Mouse (Mus musculus) layer of hippocampus, adult 9-11 months (tissue): ENCODE results near the gene Nxnl2.
"Not testable (repeated sequence)": the region's sequence is repeated elsewhere in the genome, so short reads cannot be mapped to it uniquely, and the experiment has no call there.

Experiments
- DNase-seq: peaks from one replicate; pipeline ENCODE4 v3.0.0; 2022

The Nxnl2 gene

GRCm38 (mm10) chr13:51182236-51182635, 11.4 kb downstream of the Nxnl2 start:
- no peak for DNase-seq

- DNase-seq: no peak
Observed at GRCm38 (mm10) chr13:51184896-51185295, 14.1 kb downstream of the Nxnl2 start.

DNA sequence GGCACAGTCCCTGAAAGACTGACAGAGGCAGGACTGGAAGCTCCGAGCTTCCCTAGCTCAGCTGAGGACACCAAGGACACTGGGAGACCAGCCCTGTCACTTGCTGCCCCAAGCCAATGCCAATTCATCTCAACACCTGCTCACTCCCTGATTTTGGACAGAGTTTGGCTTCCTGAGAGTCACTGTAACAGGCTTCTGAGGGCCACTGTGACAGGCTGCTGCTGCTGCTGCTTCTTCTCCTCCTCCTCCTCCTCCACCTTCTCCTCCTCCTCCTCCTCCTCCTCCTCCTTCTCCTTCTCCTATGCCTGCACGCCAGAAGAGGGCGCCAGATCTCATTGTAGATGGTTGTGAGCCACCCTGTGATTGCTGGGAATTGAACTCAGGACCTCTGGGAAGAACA, 19.5 kb downstream of the Nxnl2 start:
- no peak for DNase-seq

- no peak for DNase-seq
Observed at GRCm38 (mm10) chr13:51191416-51192140, 20.8 kb downstream of the Nxnl2 start.

- DNase-seq: no peak
Observed at GRCm38 (mm10) chr13:51193893-51194292, 23.1 kb downstream of the Nxnl2 start.

GRCm38 (mm10) chr13:51197699-51198098, 26.9 kb downstream of the Nxnl2 start:
- no peak for DNase-seq

- peak; percentile 66 for DNase-seq
Observed at GRCm38 (mm10) chr13:51198186-51198585, 27.4 kb downstream of the Nxnl2 start.

GRCm38 (mm10) chr13:51201985-51202843, 31.4 kb downstream of the Nxnl2 start:
- DNase-seq: not testable (repeated sequence)

DNA sequence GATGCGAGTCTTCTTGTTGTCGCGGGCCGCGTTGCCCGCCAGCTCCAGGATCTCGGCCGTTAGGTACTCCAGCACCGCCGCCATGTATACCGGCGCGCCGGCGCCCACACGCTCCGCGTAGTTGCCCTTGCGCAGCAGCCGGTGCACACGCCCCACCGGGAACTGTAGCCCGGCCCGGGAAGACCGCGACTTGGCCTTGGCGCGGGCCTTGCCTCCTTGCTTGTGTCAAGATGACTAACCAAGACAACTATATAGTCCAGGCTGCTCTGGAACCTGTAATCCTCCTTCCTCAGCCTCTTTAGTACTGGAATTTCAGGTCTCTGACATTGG, 32.0 kb downstream of the Nxnl2 start:
- DNase-seq: peak; percentile 29

- DNase-seq: no peak
Observed at GRCm38 (mm10) chr13:51203467-51203866, 32.6 kb downstream of the Nxnl2 start.

DNA sequence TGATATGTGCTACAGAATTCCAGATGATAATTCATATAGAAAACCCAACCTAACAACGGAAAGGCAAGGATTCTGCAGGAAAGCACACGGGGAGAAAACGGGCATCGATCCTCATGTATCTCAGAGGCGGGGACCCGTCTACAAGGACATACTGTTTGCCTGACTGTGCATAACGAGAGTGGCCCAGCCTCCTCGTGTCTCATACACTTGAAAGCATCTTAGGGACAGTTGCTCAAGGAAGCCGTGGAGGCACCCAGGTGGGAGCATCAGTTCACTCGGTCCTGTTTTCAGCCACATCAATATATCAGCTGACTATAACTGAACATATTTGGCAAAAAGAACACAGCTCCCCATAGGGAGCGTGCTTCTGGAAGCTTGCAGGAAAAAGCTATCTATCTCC, 33.3 kb downstream of the Nxnl2 start:
- DNase-seq: not testable (repeated sequence)

GRCm38 (mm10) chr13:51207965-51208364, 37.1 kb downstream of the Nxnl2 start:
- DNase-seq: peak; percentile 45

GRCm38 (mm10) chr13:51208378-51209100, 37.7 kb downstream of the Nxnl2 start:
- DNase-seq: peak; percentile 35

DNA sequence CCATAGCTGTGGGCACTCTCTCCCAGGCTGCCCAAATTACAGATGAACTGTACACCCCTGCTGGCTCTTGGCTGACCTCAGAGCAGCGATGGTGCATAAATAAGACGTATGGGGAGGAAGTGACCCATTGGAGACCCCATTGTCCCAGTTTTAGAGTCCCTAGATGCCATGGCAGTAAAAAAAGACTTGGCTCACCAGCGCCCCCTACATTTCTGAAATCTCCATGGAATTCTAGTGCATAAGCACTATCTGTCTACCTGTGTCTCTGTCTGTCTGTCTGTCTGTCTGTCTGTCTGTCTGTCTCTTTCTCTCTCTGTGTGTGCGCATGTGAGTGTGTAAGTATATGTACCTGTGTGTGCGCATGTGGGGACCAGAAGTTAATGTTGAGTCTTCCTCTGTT, 39.8 kb downstream of the Nxnl2 start:
- no peak for DNase-seq

DNA sequence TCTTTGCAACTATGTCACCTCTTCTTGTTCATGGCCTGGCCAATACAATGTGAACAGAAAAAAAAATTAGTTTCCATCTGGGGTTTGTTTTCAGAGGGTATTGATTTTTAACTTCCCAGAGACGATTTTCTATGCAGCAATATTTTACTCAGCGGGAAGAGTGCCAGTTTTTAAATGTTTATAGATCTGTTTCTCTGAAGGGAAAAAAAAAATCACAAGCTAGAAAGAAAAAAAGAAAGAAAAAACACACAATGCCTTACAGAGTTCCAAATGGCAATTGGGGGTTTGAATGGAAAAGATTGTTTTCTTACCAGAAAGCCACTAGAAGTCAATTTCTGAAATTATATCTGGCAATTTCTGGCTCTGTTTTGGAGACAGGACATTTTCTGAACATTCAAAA, 43.9 kb downstream of the Nxnl2 start:
- DNase-seq: no peak

- no peak for DNase-seq
Observed at GRCm38 (mm10) chr13:51220897-51221296, 50.1 kb downstream of the Nxnl2 start.

GRCm38 (mm10) chr13:51221425-51222160, 50.8 kb downstream of the Nxnl2 start:
- no peak for DNase-seq
